Mouse (Mus musculus) embryo, embryonic 11.5 days (tissue): ENCODE measurements around the gene Zscan26.
"Not testable (repeated sequence)": the region's sequence is repeated elsewhere in the genome, so short reads cannot be mapped to it uniquely, and the experiment has no call there.

Source experiments
- DNase-seq: peaks from one replicate; pipeline ENCODE4 v3.0.0-alpha.2; 2012; ENCODE audit warnings: low read depth, low spot score

Zscan26 gene

GRCm38 (mm10) chr13:21453449-21453848 lies at the start of gene Zscan26:
Zscan26 (minus strand) TSS chr13:21453730.
- DNase-seq, result peak; percentile 79

- DNase-seq, result no peak
Observed at GRCm38 (mm10) chr13:21502296-21502695, 48.8 kb upstream of the Zscan26 start.

- not testable (repeated sequence) for DNase-seq
Observed at GRCm38 (mm10) chr13:21501182-21501581, 47.7 kb upstream of the Zscan26 start, which contains the start of gene Gm11273. Gm11273 (minus strand) TSS chr13:21501418.

GRCm38 (mm10) chr13:21495080-21495479 lies 41.5 kb upstream of the Zscan26 start, which contains the start of gene AK157302:
AK157302 (plus strand) TSS chr13:21495223.
- no peak for DNase-seq

GRCm38 (mm10) chr13:21492847-21493246 lies 39.3 kb upstream of the Zscan26 start:
- DNase-seq, result no peak

GRCm38 (mm10) chr13:21486881-21487280 lies 33.4 kb upstream of the Zscan26 start:
- DNase-seq, result no peak

- DNase-seq, result peak; percentile 45
Observed at GRCm38 (mm10) chr13:21478759-21479670, 25.5 kb upstream of the Zscan26 start, which contains the start of the genes Zkscan4 and Gm10065. Zkscan4 (plus strand) TSS chr13:21478907. Gm10065 (minus strand) TSS chr13:21479441.

GRCm38 (mm10) chr13:21472427-21472826 lies 18.9 kb upstream of the Zscan26 start:
- DNase-seq, result no peak

- DNase-seq, result no peak
Observed at GRCm38 (mm10) chr13:21469097-21469496, 15.6 kb upstream of the Zscan26 start.

GRCm38 (mm10) chr13:21468061-21469019 lies 14.8 kb upstream of the Zscan26 start, which contains the start of gene Nkapl:
Nkapl (minus strand) TSS chr13:21468509.
- DNase-seq, result peak; percentile 75

GRCm38 (mm10) chr13:21467336-21467735 lies 13.8 kb upstream of the Zscan26 start:
- no peak for DNase-seq

GRCm38 (mm10) chr13:21462516-21462915 lies 9.0 kb upstream of the Zscan26 start:
- DNase-seq, result not testable (repeated sequence)

- no peak for DNase-seq
Observed at GRCm38 (mm10) chr13:21456347-21456746, 2.8 kb upstream of the Zscan26 start.

GRCm38 (mm10) chr13:21454133-21454532 lies 603 bp upstream of the Zscan26 start:
- DNase-seq, result no peak

- DNase-seq, result no peak
Observed at GRCm38 (mm10) chr13:21453042-21453441, 488 bp downstream of the Zscan26 start.

GRCm38 (mm10) chr13:21447856-21448614 lies 5.5 kb downstream of the Zscan26 start:
- DNase-seq, result no peak

- no peak for DNase-seq
Observed at GRCm38 (mm10) chr13:21446796-21447195, 6.7 kb downstream of the Zscan26 start.

GRCm38 (mm10) chr13:21441207-21441572 lies 12.3 kb downstream of the Zscan26 start:
- no peak for DNase-seq

GRCm38 (mm10) chr13:21440503-21441206 lies 12.9 kb downstream of the Zscan26 start, which contains the start of gene Pgbd1:
Pgbd1 (minus strand) TSS chr13:21441058.
- DNase-seq, result peak; percentile 59

GRCm38 (mm10) chr13:21435476-21435875 lies 18.1 kb downstream of the Zscan26 start:
- DNase-seq, result no peak
